Mouse (Mus musculus) lung, embryonic 15.5 days (tissue): ENCODE results near the gene Gimap3. TPM values are rescaled to one million over a fixed set of nuclear protein-coding genes. Genes with fewer than 3 reads are reported as not detected.

ENCODE experiments used
- ATAC-seq: fragments of 200-750 bp; cut with Nextera tagmentation; 2 replicates; pipeline ENCODE4 v1.8.0; 2017; ENCODE audit warnings: moderate number of reproducible peaks, borderline replicate concordance; ENCODE audit not compliant: low FRiP score, low TSS enrichment; ENCODE audit errors: extremely low read depth
- H3K27ac ChIP-seq: fragments of 300-500 bp; sonication (generic); 2 replicates; pipeline ENCODE4 v1.5.1; 2015; ENCODE audit warnings: moderate library complexity, mild to moderate bottlenecking, inconsistent platforms
- H3K27me3 ChIP-seq: fragments of 300-500 bp; sonication (generic); 2 replicates; pipeline ENCODE4 v1.6.1; 2015; ENCODE audit warnings: inconsistent platforms
- H3K36me3 ChIP-seq: fragments of 300-500 bp; sonication (generic); 2 replicates; pipeline ENCODE4 v1.6.1; 2015; ENCODE audit warnings: inconsistent platforms
- H3K4me1 ChIP-seq: fragments of 300-500 bp; sonication (generic); 2 replicates; pipeline ENCODE4 v1.6.1; 2015; ENCODE audit warnings: inconsistent platforms
- H3K4me2 ChIP-seq: fragments of 300-500 bp; sonication (generic); 2 replicates; pipeline ENCODE4 v1.6.1; 2015; ENCODE audit warnings: inconsistent platforms, mild to moderate bottlenecking, moderate library complexity
- H3K4me3 ChIP-seq: fragments of 300-500 bp; sonication (generic); 2 replicates; pipeline ENCODE4 v1.5.1; 2015; ENCODE audit warnings: mild to moderate bottlenecking, inconsistent platforms
- H3K9ac ChIP-seq: fragments of 300-500 bp; sonication (generic); 2 replicates; pipeline ENCODE4 v1.6.1; 2015; ENCODE audit warnings: inconsistent platforms
- H3K9me3 ChIP-seq: fragments of 300-500 bp; sonication (generic); 2 replicates; pipeline ENCODE4 v1.6.1; 2016; ENCODE audit warnings: inconsistent platforms
- WGBS: fragments of 180-500 bp; shearing (Covaris S2); methylation state at CpG from one replicate; pipeline ENCODE4 v1.1.7; 2015; 5-methylcytosine and 5-hydroxymethylcytosine counted together
- polyA plus RNA-seq: library from polyadenylated mRNA; unstranded; fragments of >200 nt; fragmentation: Nextera tagmentation; extraction: Ambion mirVana; gene quantifications from 2 replicates; pipeline ENCODE4 v1.2.1, GENCODE M21; 2015

The Gimap3 gene
- 0.22 TPM in 1 of 2 replicates, not detected in the other for polyA plus RNA-seq

GRCm38 (mm10) chr6:48770696-48771095 lies at the start of gene Gimap3:
Gene Gimap3, minus strand, starts transcription at chr6:48770851.
- Histone ChIP-seq H3K36me3 (no peaks in the 10 kb centered on the region), H3K4me2 (no peak within 1 kb of the TSS), H3K9ac (no peak within 1 kb of the TSS), H3K9me3 (no peaks in the 10 kb centered on the region), H3K4me3 (no peak within 1 kb of the TSS), H3K27me3 (no peaks in the 10 kb centered on the region), H3K4me1 (no peaks in the 10 kb centered on the region), H3K27ac (no peak within 1 kb of the TSS)
- no peak for ATAC-seq
- 87% methylated on average over 3 of the region's 3 CpGs for WGBS

GRCm38 (mm10) chr6:48817815-48818214 lies 47.2 kb upstream of the Gimap3 start:
- ATAC-seq: no peak
- Histone ChIP-seq H3K27me3 (no peaks in the 10 kb centered on the region), H3K36me3 (no peaks in the 10 kb centered on the region), H3K9ac (no peak overlapping the region), H3K4me1 (peaks cover 3% of the 10 kb centered on the region; the same call in 1 of the 2 replicates), H3K4me2 (no peak overlapping the region), H3K4me3 (no peak overlapping the region), H3K27ac (no peak overlapping the region), H3K9me3 (no peaks in the 10 kb centered on the region)
- 4% methylated on average over 6 of the region's 6 CpGs for WGBS

- Histone ChIP-seq H3K4me3 (no peak overlapping the region), H3K9ac (no peak overlapping the region), H3K4me2 (no peak overlapping the region), H3K9me3 (no peaks in the 10 kb centered on the region), H3K36me3 (no peaks in the 10 kb centered on the region), H3K27ac (no peak overlapping the region), H3K27me3 (no peaks in the 10 kb centered on the region), H3K4me1 (peaks cover 9% of the 10 kb centered on the region; the same call in 1 of the 2 replicates)
- ATAC-seq: no peak
These were observed 44.4 kb upstream of the Gimap3 start for GRCm38 (mm10) chr6:48815013-48815412.

GRCm38 (mm10) chr6:48809494-48810219 lies 39.0 kb upstream of the Gimap3 start:
- no peak overlapping the region for H3K4me2 ChIP-seq
- peaks cover 14% of the 10 kb centered on the region for H3K4me1 ChIP-seq
- no peaks in the 10 kb centered on the region for H3K27me3 ChIP-seq
- H3K9me3 ChIP-seq: no peaks in the 10 kb centered on the region
- no peak overlapping the region for H3K9ac ChIP-seq
- H3K36me3 ChIP-seq: no peaks in the 10 kb centered on the region
- WGBS: 35% methylated on average over 3 of the region's 3 CpGs
- no peak overlapping the region for H3K4me3 ChIP-seq
- peak; percentile 89 for ATAC-seq
- peak overlapping the region; percentile 86 for H3K27ac ChIP-seq

DNA sequence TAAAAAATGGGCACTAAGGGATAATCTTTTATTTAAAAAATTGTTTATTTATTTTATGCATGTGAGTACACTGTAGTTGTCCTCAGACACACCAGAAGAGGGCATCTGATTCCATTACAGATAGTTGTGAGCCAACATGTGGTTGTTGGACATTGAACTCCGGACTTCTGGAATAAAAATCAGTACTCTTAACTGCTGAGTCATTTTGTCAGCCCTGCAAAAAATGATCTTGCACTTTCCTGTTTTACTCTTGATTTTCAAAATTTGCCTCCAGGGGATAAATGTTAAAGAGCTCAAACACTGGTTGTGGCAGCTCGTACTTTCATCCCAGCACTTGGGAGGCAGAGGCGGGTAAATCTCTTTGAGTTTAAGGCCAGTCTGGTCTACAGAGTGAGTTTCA lies 36.1 kb upstream of the Gimap3 start:
- H3K9me3 ChIP-seq: no peaks in the 10 kb centered on the region
- H3K27ac ChIP-seq: no peak overlapping the region
- no peak for ATAC-seq
- H3K4me3 ChIP-seq: no peak overlapping the region
- H3K4me2 ChIP-seq: no peak overlapping the region
- H3K4me1 ChIP-seq: peaks cover 14% of the 10 kb centered on the region
- 90% methylated on average over 3 of the region's 3 CpGs for WGBS
- no peaks in the 10 kb centered on the region for H3K27me3 ChIP-seq
- H3K9ac ChIP-seq: no peak overlapping the region
- no peaks in the 10 kb centered on the region for H3K36me3 ChIP-seq

DNA sequence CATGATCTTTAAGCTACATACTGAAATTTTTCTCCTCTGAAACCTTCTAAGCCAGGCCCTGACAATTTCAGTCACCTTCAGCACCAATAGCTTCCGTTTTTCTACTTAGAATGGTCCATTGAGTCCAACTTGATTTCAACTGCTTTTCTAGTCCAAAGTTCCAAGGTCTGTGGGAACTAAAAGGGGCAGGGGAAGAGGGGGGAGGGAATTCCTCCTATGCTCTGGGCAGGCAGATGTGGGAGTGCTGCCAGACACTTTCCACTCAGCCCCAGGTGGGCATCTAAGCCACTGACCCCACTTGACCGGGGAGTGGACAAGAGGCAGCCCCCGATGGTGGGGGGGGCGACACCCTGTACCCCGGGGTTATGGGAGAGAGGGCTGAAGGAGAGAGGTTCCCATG lies 33.7 kb upstream of the Gimap3 start:
- Histone ChIP-seq H3K27ac (no peak overlapping the region), H3K9me3 (no peaks in the 10 kb centered on the region), H3K4me2 (no peak overlapping the region), H3K4me3 (no peak overlapping the region), H3K36me3 (no peaks in the 10 kb centered on the region), H3K9ac (no peak overlapping the region), H3K4me1 (peaks cover 8% of the 10 kb centered on the region; the same call in 1 of the 2 replicates), H3K27me3 (no peaks in the 10 kb centered on the region)
- WGBS: 82% methylated on average over 5 of the region's 5 CpGs
- no peak for ATAC-seq

- Histone ChIP-seq H3K27ac (no peak overlapping the region), H3K9ac (no peak overlapping the region), H3K4me3 (no peak overlapping the region), H3K4me2 (no peak overlapping the region), H3K4me1 (peaks cover 5% of the 10 kb centered on the region; the same call in 1 of the 2 replicates), H3K9me3 (no peaks in the 10 kb centered on the region), H3K36me3 (no peaks in the 10 kb centered on the region), H3K27me3 (no peaks in the 10 kb centered on the region)
- ATAC-seq: no peak
These were observed 32.9 kb upstream of the Gimap3 start for GRCm38 (mm10) chr6:48803406-48804051.

- Histone ChIP-seq H3K4me1 (no peaks in the 10 kb centered on the region), H3K4me3 (no peak overlapping the region), H3K9me3 (no peaks in the 10 kb centered on the region), H3K36me3 (no peaks in the 10 kb centered on the region), H3K9ac (no peak overlapping the region), H3K4me2 (no peak overlapping the region), H3K27ac (no peak overlapping the region), H3K27me3 (no peaks in the 10 kb centered on the region)
- WGBS: 84% methylated on average over 1 of the region's 1 CpGs
- no peak for ATAC-seq
These were observed 31.2 kb upstream of the Gimap3 start for GRCm38 (mm10) chr6:48801897-48802296.

DNA sequence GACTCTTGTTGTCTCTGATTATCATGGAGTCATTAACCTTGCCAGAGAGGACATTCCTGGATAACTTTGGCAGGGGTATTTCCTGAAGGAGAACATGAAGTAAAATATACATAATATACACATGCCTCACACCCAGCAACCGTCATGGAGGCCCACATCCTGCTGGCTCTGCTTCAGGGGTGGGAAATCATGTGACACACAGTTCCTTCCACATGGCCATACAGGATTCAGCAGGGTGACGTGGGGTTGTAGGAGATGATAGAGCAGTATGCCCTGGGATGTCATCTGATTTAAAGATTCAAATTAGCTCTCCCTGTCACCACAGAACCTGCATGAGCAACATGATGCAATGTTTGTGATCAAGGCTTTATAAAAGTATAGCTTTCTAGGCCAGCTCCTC lies 17.2 kb upstream of the Gimap3 start:
- ATAC-seq: no peak
- Histone ChIP-seq H3K9ac (no peak overlapping the region), H3K27ac (no peak overlapping the region), H3K4me1 (peaks cover 25% of the 10 kb centered on the region), H3K36me3 (no peaks in the 10 kb centered on the region), H3K9me3 (no peaks in the 10 kb centered on the region), H3K27me3 (no peaks in the 10 kb centered on the region), H3K4me3 (no peak overlapping the region), H3K4me2 (no peak overlapping the region)
- WGBS: 70% methylated on average over 2 of the region's 2 CpGs

DNA sequence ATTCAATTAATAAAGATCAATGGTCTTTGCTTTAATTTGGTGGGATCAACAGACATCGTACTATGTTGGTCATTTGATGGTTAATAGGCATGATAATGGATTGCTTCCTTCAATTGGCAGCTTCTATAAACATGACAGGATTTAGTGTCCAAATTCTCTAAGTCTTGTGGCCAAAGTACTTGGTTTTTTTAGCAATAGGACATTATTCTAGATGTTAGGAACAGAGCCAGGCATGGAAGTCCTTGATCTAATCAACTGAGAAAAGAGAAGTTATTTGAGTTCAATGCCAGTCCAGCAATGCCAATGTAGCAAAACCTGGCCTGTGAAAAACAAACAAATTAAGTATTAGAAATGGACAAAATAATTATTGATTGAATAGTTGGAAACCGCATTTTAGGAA lies 14.9 kb upstream of the Gimap3 start:
- H3K9ac ChIP-seq: no peak overlapping the region
- 45% methylated on average over 2 of the region's 2 CpGs for WGBS
- no peaks in the 10 kb centered on the region for H3K27me3 ChIP-seq
- H3K36me3 ChIP-seq: no peaks in the 10 kb centered on the region
- peaks cover 28% of the 10 kb centered on the region for H3K4me1 ChIP-seq
- H3K4me3 ChIP-seq: no peak overlapping the region
- no peak overlapping the region for H3K4me2 ChIP-seq
- H3K9me3 ChIP-seq: no peaks in the 10 kb centered on the region
- H3K27ac ChIP-seq: peak overlapping the region; percentile 56
- no peak for ATAC-seq

DNA sequence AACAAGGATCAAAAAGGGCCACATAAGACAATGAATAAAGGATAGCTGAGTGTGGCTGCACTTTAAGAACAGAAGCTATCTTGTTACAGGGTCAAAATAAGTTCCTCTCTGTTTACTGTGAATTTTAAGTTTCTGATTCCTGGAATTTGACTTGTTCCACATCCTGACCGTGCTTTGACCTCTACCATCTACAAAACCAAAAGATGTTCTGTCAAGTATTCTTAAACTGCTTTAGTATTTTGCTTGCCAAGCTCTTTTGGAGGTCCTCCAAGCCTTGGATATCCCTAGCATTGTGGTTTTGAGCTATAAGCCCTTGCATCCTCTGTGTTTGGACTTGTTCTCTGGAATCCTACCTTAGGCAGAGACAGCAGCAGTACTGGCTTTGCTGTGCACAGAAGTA lies 14.5 kb upstream of the Gimap3 start:
- H3K27me3 ChIP-seq: no peaks in the 10 kb centered on the region
- no peak overlapping the region for H3K4me2 ChIP-seq
- H3K9ac ChIP-seq: no peak overlapping the region
- H3K4me3 ChIP-seq: no peak overlapping the region
- peaks cover 28% of the 10 kb centered on the region for H3K4me1 ChIP-seq
- H3K36me3 ChIP-seq: no peaks in the 10 kb centered on the region
- peak; percentile 74; the same call in 1 of the 2 replicates for ATAC-seq
- 13% methylated on average over 1 of the region's 1 CpGs for WGBS
- peak overlapping the region; percentile 56 for H3K27ac ChIP-seq
- H3K9me3 ChIP-seq: no peaks in the 10 kb centered on the region

DNA sequence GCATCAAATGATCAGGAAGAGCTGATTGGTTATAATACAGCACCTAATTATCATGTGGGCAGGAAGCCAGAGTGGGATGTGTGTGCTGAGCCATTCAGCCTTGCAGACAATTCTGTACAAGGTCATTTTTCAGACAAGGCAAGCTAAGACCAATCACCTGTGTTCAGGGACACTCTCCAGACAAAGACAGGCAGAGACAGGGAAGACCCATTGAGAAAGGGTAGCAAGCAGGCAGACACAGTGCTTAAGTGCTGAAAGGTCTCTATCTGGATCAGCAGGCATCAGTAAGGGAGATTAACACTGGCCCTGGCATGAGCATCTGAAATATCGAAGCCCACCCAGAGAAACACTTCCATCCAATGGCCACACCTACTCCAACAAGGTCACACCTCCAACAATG lies 13.8 kb upstream of the Gimap3 start:
- Histone ChIP-seq H3K4me1 (peaks cover 28% of the 10 kb centered on the region), H3K9me3 (no peaks in the 10 kb centered on the region), H3K4me3 (no peak overlapping the region), H3K36me3 (no peaks in the 10 kb centered on the region), H3K27ac (peak overlapping the region; percentile 56), H3K9ac (no peak overlapping the region), H3K4me2 (no peak overlapping the region), H3K27me3 (no peaks in the 10 kb centered on the region)
- no peak for ATAC-seq
- 87% methylated on average over 1 of the region's 1 CpGs for WGBS
